Mouse (Mus musculus) cerebellum, adult 2 months (tissue): ENCODE results near the gene Fbn1.

Source experiments
- CTCF ChIP-seq: fragments of 200-500 bp; IDR thresholded peaks from 2 replicates; pipeline ENCODE4 v1.5.1; 2011; ENCODE audit warnings: low read depth, mild to moderate bottlenecking, control low read depth, low read length, moderate library complexity, borderline replicate concordance; ENCODE audit not compliant: insufficient read depth
- POLR2A ChIP-seq: fragments of 200-500 bp; IDR thresholded peaks from 2 replicates; pipeline ENCODE4 v1.6.1; 2011; ENCODE audit warnings: low read length, control low read depth, borderline replicate concordance; ENCODE audit not compliant: insufficient read depth

- TF ChIP-seq CTCF: no peak
- TF ChIP-seq POLR2A: no peak
Measured at GRCm38 (mm10) chr2:125448881-125449280, 58.9 kb downstream of the Fbn1 start.
